21 mouse cellular contexts compared by ENCODE assay signal in genomic region chr4:149237011-149237410, GRCm38 (mm10).
DNase-seq lines count a peak whose midpoint lies in the region; ATAC-seq and TF ChIP-seq lines count a peak whose summit lies in the region.
"Had no signal": no experiment of that assay in that cellular context is flagged by ENCODE, and none has a peak within 500 bp of the region (broad histone marks: within the 10 kb centered on the region; RNA-seq: fewer than 3 reads in every experiment).

No protein-coding gene starts in this region.

- WGBS in heart, embryonic 10.5 days: 88% methylated on average over 15 of the region's 15 CpGs
- 74% methylated on average over 15 of the region's 15 CpGs for WGBS in heart, postnatal 0 days

- no peak overlapping the region for H3K27ac ChIP-seq in heart, embryonic 10.5 days
- no peak overlapping the region for H3K27ac ChIP-seq in heart, postnatal 0 days (ENCODE audit: low read depth)
- H3K27ac ChIP-seq: forebrain, embryonic 10.5 days; forebrain, embryonic 13.5 days; hindbrain, embryonic 10.5 days; hindbrain, embryonic 13.5 days had no signal

- peak; percentile 29 to 42 for DNase-seq in heart, adult 18-20 months
- DNase-seq in heart, embryonic 10.5 days (ENCODE audit: low spot score): no peak
- no peak for DNase-seq in heart, postnatal 0 days (ENCODE audit: low spot score)
- DNase-seq in heart, adult 8-10 months (ENCODE audit: low spot score): no peak
- DNase-seq in heart, postnatal 10 days: peak; percentile 32 to 41
- DNase-seq in layer of hippocampus, postnatal 14 days (ENCODE audit: low spot score in 2 of 2): no peak
- DNase-seq: adrenal gland, adult 8-10 months; adrenal gland, postnatal 25 days; cerebellum, adult 18-20 months; cerebellum, adult 9-10 months; cerebellum, postnatal 14 days; gastrocnemius, postnatal 14 days; kidney, adult 2 months had no signal

- TF ChIP-seq EP300 in heart, postnatal 0 days (IDR thresholded peaks at IDR 0.05; ENCODE audit: low read depth): no peak

- no peak overlapping the region for H3K9ac ChIP-seq in heart, postnatal 0 days (replicated peaks; ENCODE audit: low read depth, low read length)
- H3K9ac ChIP-seq: forebrain, embryonic 13.5 days; hindbrain, embryonic 13.5 days had no signal

- peak; percentile 41; the same call in 1 of the 2 replicates for ATAC-seq in heart, postnatal 0 days (ENCODE audit: insufficient read depth, low read depth)
- ATAC-seq: CD4-positive, CD25-positive, alpha-beta regulatory T cell, adult 4 months; forebrain, embryonic 13.5 days; forebrain, embryonic 16.5 days; hindbrain, embryonic 16.5 days; intestine, embryonic 16.5 days had no signal

- no peaks in the 10 kb centered on the region for H3K4me1 ChIP-seq in heart, embryonic 10.5 days
- H3K4me1 ChIP-seq in heart, postnatal 0 days (ENCODE audit: control insufficient read depth, insufficient read depth): no peaks in the 10 kb centered on the region
- H3K4me1 ChIP-seq: forebrain, embryonic 13.5 days; hindbrain, embryonic 10.5 days; hindbrain, embryonic 13.5 days had no signal

- no peaks in the 10 kb centered on the region for H3K27me3 ChIP-seq in heart, embryonic 10.5 days (ENCODE audit: insufficient read depth, poor library complexity, severe bottlenecking)
- H3K27me3 ChIP-seq in heart, postnatal 0 days (ENCODE audit: control insufficient read depth, insufficient read depth, low read length): no peaks in the 10 kb centered on the region
- H3K27me3 ChIP-seq: forebrain, embryonic 13.5 days; hindbrain, embryonic 13.5 days had no signal

- H3K4me3 ChIP-seq in heart, embryonic 10.5 days: no peak overlapping the region
- no peak overlapping the region for H3K4me3 ChIP-seq in heart, postnatal 0 days (ENCODE audit: low read depth, low read length)
- H3K4me3 ChIP-seq: forebrain, embryonic 10.5 days; forebrain, embryonic 13.5 days; hindbrain, embryonic 10.5 days; hindbrain, embryonic 13.5 days had no signal

- H3K9me3 ChIP-seq in heart, embryonic 10.5 days: no peaks in the 10 kb centered on the region
- no peaks in the 10 kb centered on the region for H3K9me3 ChIP-seq in heart, postnatal 0 days (replicated peaks; ENCODE audit: control insufficient read depth, low read length)
- H3K9me3 ChIP-seq: forebrain, embryonic 10.5 days; forebrain, embryonic 13.5 days; hindbrain, embryonic 10.5 days; hindbrain, embryonic 13.5 days had no signal

- no peak for TF ChIP-seq CTCF in heart, postnatal 0 days (IDR thresholded peaks at IDR 0.05; ENCODE audit: low read depth)

- intact Hi-C loops in heart, postnatal 10 days (cut with DNase I): no loop called here

- no peak overlapping the region for H3K4me2 ChIP-seq in heart, postnatal 0 days (ENCODE audit: low read depth, low read length)
- H3K4me2 ChIP-seq: forebrain, embryonic 13.5 days; hindbrain, embryonic 13.5 days had no signal

- peaks cover 50% of the 10 kb centered on the region for H3K36me3 ChIP-seq in heart, embryonic 10.5 days
- peaks cover 56% of the 10 kb centered on the region for H3K36me3 ChIP-seq in heart, postnatal 0 days (replicated peaks; ENCODE audit: control insufficient read depth, insufficient read depth, low read length)

Comparison
In these comparisons a context has a peak if more than half of its experiments do, and no peak if none do; other contexts are left out.
1. DNase-seq: peak in heart, adult 18-20 months (2 of 2) and heart, postnatal 10 days (2 of 2); none in heart, embryonic 10.5 days (single experiment), heart, postnatal 0 days (single experiment), heart, adult 8-10 months (single experiment) and layer of hippocampus, postnatal 14 days (0 of 2).